Mouse (Mus musculus): ENCODE results near the gene Plekhh1. TPM values are rescaled to one million over a fixed set of nuclear protein-coding genes. Genes with fewer than 3 reads are reported as not detected.
A peak's percentile ranks its signal among the peaks of the same experiment; 100 is the strongest.

Gene Plekhh1
- total RNA-seq, 2 experiments from 2014 or later: 1.1 to 1.3 TPM

DNA sequence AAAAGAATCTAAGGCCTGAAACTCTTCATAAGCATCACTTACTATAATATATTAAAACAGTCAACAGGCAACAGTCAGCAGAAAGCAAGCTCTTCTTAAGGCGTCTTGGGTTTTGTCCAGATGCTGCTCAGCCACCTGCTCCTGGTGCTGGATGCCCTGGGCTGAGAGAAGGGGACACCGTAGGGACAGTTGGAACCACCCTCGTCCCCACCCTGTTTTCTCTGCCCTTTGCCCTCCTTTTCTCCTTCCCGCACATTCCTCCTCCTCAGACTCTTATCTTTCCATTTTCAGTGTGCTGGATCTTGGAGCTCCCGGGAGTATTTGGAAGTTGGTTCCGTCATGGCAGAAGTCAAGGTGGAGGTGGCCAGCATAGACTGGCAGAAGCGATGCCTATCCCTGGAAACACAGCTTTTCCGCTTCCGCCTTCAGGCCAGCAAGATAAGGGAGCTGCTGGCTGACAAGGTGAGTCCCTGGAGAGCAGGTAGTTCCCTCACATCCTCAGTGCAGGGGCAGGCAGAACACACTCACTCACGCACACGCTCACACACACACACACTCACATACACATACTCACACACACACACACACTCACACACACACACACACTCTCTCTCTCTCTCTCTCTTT lies 11.4 kb downstream of the Plekhh1 start:
- no peak overlapping the region for H3K27ac ChIP-seq
- H3K4me3 ChIP-seq: no peak overlapping the region
- TF ChIP-seq CTCF (IDR thresholded peaks at IDR 0.05): no peak
- no peak for DNase-seq
- intact Hi-C loops (cut with DNase I): no loop called here

DNA sequence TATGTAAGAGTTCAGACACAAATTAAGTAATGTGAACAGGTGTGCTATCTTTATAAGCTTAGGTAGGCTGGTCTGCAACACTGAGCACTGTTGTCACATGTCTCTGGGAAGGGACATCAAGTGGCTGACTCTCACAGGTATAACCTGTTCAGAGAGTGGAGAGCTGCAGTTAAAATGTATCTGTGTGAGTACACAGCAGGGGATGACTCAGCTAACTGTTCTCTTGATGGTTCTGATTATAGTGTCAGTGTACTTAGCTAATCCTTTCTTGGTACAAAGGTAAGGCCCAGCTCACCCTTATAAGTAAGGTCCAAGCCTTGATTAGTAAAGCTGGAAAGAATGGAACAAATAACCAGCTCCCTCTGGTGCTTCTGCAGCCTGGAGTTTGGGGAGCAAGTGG lies 12.5 kb downstream of the Plekhh1 start:
- Histone ChIP-seq H3K4me3 (no peak overlapping the region), H3K27ac (peak overlapping the region; percentile 12; the same call in 1 of the 2 replicates)
- no peak for TF ChIP-seq CTCF (IDR thresholded peaks at IDR 0.05)
- intact Hi-C loops (cut with DNase I): no loop called here
- DNase-seq: no peak

DNA sequence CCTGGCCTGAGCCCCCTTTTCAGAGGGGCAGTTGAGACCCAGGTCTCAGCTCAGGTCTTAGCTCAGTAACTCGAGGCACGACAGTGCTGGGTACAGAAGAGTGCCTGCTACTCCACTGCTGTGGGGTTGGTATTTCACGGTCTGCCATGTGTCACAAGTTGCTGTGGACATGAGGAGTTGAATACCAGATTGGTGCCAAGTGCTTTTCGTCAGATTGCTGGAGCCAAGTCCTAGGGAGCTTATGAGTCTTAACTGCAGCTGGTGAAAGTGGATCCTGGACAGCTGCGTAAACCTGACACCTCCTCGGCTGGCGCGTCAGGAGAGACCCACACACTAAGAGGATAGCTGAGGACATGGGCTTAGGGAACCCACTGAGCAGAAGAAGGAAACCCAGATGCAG lies 15.7 kb downstream of the Plekhh1 start:
- DNase-seq: peak; percentile 84
- peak overlapping the region; percentile 71 for H3K27ac ChIP-seq
- no peak overlapping the region for H3K4me3 ChIP-seq
- no peak for TF ChIP-seq CTCF (IDR thresholded peaks at IDR 0.05)
- intact Hi-C loops (cut with DNase I): no loop called here

DNA sequence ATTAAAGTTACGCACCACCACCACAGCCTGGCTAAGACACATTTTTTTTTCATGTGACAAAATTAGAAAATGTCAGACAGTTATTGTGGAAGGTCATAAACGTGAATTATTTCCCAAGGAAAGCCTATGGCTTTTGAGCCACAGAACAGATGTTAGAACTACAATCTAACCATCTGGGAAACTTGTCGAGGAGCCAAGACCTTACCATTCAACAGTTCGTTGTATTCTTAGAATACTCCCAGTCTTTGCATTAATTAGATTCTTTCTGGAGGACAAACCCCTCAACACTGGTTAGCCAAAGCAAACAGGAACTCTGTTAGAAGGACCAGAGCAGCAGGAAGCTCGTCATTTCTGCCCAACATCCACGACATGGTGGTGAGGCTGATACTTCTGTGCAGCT lies 17.2 kb downstream of the Plekhh1 start:
- intact Hi-C loops (cut with DNase I): no loop called here
- H3K27ac ChIP-seq: no peak overlapping the region
- H3K4me3 ChIP-seq: no peak overlapping the region
- no peak for TF ChIP-seq CTCF (IDR thresholded peaks at IDR 0.05)
- no peak for DNase-seq

DNA sequence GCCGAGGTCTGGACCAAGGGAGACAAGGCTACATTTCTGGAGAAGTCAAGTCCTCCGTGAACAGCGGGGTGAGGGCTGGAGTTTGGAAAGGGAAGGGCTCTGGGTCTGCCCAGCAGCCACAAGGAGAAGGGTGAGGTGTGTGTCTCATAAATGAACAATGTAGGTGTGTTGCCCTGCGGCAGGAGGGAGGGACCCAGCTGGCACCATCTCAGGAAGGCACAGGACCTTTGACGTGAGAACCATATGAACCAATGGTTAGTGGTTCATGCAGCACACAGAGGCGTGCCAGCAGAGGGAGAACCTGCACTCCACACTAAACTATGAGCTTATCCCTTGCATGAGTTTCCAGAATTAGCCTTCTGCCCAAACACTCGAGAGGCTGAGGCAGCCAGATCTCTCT lies 18.2 kb downstream of the Plekhh1 start:
- Histone ChIP-seq H3K4me3 (no peak overlapping the region), H3K27ac (no peak overlapping the region)
- no peak for TF ChIP-seq CTCF (IDR thresholded peaks at IDR 0.05)
- no peak for DNase-seq
- intact Hi-C loops (cut with DNase I): no loop called here

DNA sequence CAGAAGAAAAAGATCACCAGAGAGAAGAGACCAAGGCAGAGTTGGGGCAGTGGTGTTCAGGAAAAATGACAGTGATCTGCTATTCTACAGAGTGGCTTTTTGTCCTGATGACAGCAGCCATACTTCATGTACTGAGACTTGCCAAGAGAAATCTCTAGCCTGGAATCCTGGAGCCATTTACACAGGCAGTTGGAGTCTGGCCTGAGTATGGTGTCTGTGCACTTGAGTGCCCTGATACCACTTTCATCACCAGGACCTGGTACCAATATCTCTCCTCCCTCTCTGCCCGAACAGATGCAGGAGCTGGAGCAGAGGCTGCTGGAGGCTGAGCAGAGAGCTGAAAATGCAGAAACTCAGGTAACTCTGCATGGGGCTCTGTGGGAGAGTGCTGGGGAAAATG lies 19.9 kb downstream of the Plekhh1 start:
- intact Hi-C loops (cut with DNase I): no loop called here
- Histone ChIP-seq H3K27ac (no peak overlapping the region), H3K4me3 (no peak overlapping the region)
- TF ChIP-seq CTCF (IDR thresholded peaks at IDR 0.05): no peak
- no peak for DNase-seq

DNA sequence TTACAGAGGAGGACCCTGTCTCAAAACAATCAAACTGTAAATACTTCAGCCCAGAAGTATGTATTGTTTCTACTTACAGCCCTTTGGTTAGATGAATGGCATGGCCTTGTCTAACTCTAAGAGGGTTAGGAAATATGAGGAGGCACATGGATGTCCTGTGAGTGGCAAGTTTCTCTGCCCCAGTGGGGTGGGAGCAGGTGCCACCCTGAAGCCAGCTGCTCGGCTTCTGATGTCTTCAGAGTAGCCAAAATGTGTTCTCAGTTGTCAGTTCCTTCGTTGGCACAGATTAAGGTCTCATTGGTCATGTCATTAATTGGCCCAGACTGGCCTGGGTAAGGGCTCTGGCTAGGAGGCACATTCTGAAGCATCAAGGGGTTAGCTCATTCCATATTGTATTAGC lies 20.8 kb downstream of the Plekhh1 start:
- peak; percentile 50 for DNase-seq
- intact Hi-C loops (cut with DNase I): no loop called here
- no peak overlapping the region for H3K27ac ChIP-seq
- TF ChIP-seq CTCF (IDR thresholded peaks at IDR 0.05): no peak
- H3K4me3 ChIP-seq: no peak overlapping the region

DNA sequence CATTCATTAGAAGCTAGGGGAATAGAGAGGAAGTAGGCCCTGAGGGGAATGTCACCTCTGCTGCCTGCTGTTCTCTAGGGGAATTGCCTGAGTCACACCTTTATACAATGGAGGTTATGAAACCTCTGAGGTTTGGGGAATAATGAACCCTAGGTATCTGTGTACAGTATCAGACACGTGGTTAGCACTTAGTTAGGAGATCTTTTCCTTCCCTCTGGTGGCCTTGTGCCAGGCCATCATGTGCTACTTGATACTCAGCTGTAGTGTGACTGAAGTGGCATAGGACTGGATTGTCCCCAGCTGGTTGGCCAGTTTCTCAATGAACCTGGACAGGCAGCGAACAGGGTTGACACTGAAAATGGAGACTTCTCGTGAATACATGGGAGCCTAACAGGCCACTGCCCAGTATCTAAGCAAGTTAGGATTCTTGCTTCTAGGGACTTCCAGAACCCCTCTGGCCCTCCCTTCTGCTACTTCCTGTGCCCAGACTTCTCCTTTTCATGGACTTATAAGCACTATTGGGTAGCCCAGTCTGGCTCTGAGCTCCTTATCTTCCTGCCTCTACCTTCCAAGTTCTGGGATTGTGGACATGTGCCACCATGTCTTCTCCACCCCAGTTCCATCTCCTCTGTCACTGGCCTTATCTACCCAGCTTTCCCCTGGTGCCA lies 21.7 kb downstream of the Plekhh1 start:
- intact Hi-C loops (cut with DNase I): no loop called here

DNA sequence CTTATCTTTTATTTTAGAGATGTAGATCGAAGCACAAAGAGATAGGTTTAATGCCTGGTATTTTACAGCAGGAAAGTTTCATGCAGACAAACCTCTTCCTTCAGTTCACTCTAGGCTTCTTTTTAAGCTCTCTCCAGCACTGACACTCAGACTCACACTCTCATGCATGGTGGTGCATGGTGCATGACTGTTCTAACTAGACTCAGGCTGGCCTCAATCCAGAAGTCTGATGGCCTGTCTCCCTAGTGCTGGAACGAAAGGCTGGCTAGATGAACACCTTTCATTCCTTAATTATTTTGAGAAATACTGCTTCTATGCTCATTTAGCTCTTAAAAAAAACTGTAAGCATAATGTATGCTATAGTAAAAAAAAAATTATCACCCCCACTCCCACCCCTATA lies 23.1 kb downstream of the Plekhh1 start:
- intact Hi-C loops (cut with DNase I): no loop called here
- Histone ChIP-seq H3K27ac (no peak overlapping the region), H3K4me3 (no peak overlapping the region)
- TF ChIP-seq CTCF (IDR thresholded peaks at IDR 0.05): no peak
- DNase-seq: no peak

More for the DNA sequence above, 21.7 kb downstream of the Plekhh1 start:
- Histone ChIP-seq H3K27ac (no peak overlapping the region), H3K4me3 (no peak overlapping the region)
- TF ChIP-seq CTCF (IDR thresholded peaks at IDR 0.05): no peak
- peak; percentile 37 for DNase-seq

DNA sequence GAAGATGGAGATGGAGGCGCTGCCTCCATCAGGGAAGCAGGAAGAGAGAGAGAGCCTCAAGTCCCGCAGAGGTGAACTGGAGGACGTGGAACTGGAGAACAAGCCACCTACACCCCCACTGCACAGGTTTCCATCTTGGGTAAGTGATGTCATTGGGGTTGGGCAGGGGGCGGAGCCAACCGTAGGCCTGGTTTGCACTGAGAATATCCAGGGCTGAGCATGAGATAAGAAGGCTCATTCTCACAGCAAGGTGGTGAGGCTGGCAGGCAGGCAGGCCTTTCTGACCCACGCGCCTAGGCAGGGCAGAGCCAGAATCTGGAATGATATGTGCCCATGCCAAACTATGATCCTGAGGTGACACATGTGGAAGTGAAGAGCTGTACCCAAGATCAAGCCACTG lies 26.3 kb downstream of the Plekhh1 start:
- intact Hi-C loops (cut with DNase I): no loop called here
- no peak for DNase-seq
- no peak for TF ChIP-seq CTCF (IDR thresholded peaks at IDR 0.05)
- no peak overlapping the region for H3K27ac ChIP-seq
- H3K4me3 ChIP-seq: no peak overlapping the region

DNA sequence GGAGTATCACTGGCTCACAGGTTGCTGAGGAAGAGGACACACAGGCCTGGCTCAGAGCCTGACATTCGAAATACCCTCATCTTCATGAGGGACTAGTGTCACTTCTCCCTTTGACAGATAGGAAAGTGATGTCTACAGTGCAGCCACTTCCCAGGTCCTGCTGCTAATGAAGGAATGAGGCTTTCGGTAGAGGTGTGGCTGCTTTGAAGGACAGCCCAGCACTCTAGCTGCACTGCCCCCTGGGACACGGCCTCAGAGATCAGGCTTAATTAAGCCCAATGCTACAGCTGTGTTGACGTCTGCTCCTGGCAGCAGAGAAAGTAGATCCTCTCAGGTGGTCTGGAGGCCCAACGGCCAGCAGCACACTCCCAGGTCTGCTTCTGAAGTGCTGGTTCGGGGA lies 30.6 kb downstream of the Plekhh1 start:
- TF ChIP-seq CTCF (IDR thresholded peaks at IDR 0.05): no peak
- intact Hi-C loops (cut with DNase I): no loop called here
- DNase-seq: no peak

DNA sequence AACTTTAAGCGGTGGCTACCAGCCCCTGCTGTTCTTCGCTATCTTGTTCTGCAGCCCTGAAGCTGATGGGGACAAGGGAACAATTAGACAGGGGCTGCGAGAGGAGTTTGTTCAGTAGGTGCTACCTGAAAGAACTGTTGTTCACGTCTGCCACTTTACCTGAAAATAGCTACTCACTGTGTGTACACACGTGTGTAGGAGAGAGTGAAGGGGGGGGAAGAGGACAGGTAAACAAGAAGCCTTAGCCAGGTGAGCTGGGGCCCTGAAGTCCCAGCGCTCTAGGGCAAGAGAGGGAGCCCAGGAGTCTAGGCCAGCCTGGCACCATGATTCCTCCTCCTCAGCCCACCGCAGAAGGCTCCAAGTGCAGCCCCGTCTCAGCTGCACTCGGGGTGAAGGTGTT lies 31.2 kb downstream of the Plekhh1 start:
- Histone ChIP-seq H3K4me3 (no peak overlapping the region), H3K27ac (no peak overlapping the region)
- no peak for DNase-seq
- intact Hi-C loops (cut with DNase I): no loop called here
- TF ChIP-seq CTCF (IDR thresholded peaks at IDR 0.05): no peak

More for the DNA sequence above, 30.6 kb downstream of the Plekhh1 start:
- H3K27ac ChIP-seq: no peak overlapping the region
- H3K4me3 ChIP-seq: no peak overlapping the region

DNA sequence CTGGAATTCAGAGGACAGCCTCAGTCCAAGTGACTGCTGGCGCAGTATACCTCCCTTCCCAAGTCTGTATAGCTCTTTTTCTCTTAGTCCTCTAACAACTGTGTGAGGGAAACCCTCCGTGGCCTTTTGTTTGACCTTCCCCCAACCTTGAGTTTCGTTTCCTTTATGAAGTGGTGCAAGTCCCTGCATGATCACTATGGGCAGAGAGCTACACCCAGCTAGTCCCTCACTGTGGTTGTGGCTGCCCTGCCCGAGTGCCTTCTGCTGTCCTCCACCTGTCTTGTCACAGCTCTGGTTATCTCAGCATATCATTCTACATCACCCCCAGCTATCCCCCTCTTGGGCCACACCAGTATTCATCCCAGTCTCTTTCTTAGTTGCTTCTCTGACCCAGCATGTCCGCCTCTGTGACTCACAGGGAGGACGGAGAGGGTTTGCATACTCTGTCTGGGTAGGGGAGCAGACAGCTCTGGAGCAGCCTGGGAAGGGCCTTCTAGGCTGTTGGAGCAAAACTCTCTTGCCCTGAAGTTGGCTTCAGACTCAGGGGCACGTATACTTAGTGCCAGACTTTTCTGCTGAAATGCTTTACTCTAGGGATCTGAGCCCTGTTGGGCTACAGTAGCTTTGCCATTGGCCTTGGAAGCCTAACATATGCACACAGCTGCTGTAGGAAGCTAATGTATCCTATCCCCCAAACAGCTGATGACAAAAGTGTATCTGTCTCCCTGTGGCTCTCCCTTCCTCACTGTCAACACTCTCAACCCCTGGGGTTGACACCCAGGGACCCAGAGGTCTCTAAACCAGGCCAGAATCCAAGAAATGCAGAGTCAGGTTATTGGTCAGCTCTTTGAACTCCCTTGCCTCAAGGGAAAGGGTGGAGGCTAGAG lies 32.0 kb downstream of the Plekhh1 start:
- no peak for DNase-seq
- intact Hi-C loops (cut with DNase I): no loop called here
- H3K27ac ChIP-seq: no peak overlapping the region
- H3K4me3 ChIP-seq: no peak overlapping the region
- no peak for TF ChIP-seq CTCF (IDR thresholded peaks at IDR 0.05)
